Mouse (Mus musculus) testis, postnatal 14 days (tissue): Measurements from ENCODE around the gene AC192777.2.
"Not testable (repeated sequence)": the region's sequence is repeated elsewhere in the genome, so short reads cannot be mapped to it uniquely, and the experiment has no call there.

Experiments used
- DNase-seq: peaks from one replicate; pipeline ENCODE4 v3.0.0; 2021; ENCODE audit warnings: low spot score

AC192777.2 gene

DNA sequence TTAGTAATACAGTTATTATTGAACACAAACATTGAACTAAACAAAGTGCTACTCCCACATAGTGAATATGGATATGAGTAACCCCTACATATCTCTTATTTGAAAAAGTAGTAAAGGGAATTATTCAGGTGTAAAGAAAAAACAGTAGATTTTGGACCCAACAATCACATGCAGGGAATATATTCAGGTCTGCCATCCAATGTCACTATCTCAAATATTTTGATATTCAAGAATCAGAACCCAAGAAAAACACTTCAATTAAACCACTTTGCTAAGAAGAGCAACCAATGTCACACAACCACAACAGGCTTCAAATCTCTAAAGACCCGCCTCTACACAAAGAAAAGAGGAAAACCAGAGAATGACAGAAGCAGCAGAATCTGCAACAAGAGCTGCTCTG lies at the start of gene AC192777.2:
Gene AC192777.2, plus strand, starts transcription at position 301 of the 400 bp plus-strand sequence.
- not testable (repeated sequence) for DNase-seq

DNA sequence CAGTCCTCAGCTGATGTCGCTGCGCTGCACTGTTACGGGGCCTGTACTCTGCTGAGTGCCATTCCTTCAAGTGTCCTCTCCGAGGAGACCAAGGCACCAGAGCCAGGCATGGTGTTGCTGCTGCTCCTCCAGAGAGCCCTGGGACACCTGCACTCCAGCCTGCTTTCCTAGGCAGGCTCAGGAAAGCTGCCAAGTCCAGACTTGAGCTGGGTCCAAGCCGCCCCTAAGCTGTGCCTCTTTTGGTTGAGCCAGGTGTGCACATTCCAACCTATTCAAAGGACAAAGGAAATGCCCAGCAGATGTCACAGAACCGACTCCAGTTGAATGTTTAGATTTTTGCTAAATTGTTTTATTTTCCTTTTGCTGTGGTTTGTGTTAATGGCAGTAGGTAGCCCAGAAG lies 20.9 kb downstream of the AC192777.2 start:
- DNase-seq, result not testable (repeated sequence)

DNA sequence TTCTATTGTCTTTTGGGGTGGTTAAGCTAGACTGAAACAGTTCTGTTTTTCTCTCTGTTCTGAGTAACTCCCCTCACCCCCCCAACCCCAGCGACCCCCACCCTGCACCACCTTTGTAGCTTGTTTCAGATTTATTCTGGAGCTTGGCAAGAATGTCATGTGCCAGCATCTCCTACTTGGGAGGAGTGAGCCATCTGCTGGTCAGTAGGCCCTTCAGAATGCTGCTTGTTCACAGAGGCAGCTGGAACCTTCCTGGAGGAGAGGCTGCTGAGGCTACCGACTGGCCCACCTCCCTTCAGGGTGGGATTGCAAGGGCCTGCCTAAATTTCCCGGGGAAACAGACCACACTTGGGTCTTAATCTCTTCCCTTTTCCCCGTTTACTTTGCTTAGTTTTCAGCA lies 21.6 kb downstream of the AC192777.2 start:
- DNase-seq, result not testable (repeated sequence)
